Mouse (Mus musculus) testis, postnatal 10 days (tissue): ENCODE results near the gene Ehmt1.

Source experiments
- DNase-seq: peaks from one replicate; pipeline ENCODE4 v3.0.0; 2021; ENCODE audit warnings: low spot score

Ehmt1 gene

DNA sequence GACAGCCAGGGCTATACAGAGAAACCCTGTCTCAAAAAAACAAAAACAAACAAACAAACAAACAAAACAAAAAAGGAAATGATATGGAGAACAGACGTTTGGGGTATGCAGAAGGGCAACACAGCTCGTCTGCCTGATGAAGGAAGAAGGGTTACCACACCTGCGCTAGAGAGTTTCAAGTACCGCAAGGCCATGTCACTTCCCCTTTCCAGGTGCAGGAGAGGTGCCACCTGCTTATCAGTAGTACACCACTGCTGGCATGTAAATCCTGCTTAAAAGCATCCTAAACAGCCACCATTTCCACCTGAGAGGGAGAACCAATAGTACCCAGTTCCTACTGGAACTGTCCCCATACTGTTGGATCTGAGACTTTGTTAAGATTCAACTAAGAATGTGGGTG lies 113.8 kb downstream of the Ehmt1 start:
- no peak for DNase-seq

DNA sequence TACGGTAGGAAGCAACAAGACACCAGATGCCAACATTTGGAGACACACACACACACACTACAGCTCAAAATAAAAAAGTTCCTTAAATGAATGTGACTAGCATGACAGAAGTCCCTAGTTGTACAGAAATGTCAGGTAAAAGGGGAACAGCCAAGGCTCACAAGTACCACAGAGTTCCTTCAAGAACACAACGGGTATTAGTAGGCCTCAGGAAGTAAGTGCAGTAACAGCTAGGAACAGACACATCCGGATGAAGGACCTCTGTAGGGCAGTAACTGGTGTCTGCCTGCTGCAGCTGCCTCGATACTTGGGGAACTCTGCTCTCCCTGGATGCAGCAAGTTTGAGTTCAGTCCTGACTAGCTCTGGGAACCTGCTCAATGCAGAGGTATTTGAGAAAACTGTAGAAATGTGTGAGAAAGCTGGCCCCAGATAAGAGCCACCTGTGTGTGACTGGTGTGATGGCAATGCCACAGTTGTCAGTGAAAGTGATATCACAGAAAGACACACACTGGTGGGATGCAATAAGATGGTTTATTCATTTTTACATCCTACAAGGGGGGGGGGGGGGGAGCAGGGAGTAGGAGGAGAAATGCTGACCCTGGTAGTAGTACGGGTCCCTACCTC lies 122.5 kb downstream of the Ehmt1 start:
- DNase-seq, result no peak

DNA sequence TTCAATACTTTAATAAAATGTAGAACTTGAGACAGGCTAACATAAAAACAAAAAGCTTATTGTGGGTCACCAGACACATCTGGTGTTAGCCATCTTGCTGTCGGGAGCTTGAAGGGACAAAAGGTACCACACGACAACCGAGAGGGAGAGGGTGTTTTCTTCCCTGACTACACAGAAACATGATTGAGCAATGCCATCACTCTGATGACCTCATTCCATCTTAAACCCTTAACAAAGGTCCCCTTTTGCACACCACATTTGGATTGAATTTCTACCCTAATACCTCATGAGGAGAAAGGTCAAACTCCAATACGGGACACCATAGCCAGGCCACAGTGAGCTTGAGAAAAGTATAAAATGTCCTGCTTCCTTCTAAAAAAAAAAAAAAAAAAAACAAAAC lies 132.2 kb downstream of the Ehmt1 start:
- DNase-seq, result no peak

DNA sequence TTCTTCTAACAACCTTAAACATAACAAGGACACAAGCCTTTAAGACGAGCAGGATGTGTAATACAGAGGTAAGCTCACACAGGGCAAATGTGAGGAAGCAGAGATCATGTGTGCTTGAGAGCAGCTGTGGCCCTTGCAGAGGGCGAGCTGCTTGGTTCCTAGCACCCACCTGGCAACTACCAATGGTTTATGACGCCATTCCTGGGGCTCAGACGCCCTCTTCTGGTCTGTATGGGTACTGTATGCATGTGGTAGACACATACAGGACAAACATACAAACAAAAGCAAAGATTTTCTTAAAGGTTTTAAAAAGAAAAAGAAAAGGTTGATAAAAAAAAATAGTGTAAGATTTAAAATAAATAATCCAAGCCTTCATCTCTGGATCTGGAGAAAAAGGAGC lies 138.2 kb downstream of the Ehmt1 start:
- no peak for DNase-seq

DNA sequence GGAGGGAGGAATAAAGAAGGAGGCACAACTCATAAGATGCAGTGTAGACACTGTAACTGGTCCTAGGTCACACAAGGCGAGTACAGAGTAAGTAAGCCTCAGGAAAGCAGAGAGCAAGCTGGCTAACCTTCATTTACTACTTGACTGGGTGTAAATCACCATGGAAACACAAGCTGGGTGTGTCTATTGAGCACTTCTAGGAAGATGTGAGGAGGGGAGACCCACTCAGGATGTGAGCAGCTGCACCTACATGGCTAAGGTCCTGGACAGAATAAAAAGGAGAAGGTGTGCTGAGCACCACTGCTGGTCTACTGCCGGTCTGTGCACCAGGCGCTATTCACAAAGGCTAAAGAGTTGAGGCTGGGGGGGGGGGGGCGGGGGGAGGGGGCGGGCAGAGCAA lies 142.6 kb downstream of the Ehmt1 start:
- DNase-seq, result no peak

DNA sequence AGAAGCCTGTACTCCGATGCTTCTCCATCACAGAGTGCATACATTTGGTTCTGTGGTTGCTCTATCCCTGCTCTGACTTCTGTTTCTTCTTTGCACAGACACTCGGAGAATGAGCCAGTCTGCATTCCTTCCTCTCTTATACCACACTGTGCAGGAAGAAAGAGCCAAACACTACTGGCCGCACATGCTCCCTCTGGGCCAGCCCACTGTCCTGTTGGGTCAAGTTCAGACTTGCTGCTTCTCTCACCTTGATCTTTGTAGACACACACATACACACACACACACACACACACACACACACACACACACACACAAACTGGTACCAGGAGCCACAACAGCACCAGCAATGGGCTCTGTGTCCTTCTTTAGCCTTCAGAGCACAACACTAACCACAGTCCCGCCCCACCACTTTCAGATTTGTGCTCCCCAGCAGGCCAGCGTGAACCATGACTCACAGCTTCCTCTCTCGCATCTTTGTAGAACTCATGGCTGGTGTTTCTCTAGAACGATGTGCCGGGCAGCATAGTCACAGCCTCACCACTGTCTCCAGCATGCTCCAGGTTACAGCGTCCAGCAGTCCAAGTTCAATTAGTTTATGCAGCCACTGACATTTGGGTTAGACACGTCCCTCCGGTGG lies 143.3 kb downstream of the Ehmt1 start:
- DNase-seq, result no peak

DNA sequence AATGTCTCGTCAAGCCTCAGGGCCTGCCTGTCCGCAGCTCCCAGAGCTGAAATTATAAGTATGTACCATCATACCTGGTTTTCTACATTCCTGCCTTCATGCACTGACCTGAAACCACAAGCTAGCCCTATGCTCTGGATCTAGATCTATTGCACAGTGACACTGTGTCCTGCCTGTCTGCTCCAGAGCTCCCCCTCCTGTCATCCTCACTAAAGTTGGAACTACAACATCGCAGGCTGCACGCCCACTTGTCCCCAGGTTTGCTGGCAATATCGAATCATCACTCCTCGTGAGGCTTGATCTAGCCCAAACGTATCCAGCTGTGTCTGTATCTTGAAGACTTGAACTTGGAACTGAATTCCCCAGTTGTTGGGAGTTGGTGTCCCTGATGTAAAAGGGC lies 144.6 kb downstream of the Ehmt1 start:
- DNase-seq, result no peak

DNA sequence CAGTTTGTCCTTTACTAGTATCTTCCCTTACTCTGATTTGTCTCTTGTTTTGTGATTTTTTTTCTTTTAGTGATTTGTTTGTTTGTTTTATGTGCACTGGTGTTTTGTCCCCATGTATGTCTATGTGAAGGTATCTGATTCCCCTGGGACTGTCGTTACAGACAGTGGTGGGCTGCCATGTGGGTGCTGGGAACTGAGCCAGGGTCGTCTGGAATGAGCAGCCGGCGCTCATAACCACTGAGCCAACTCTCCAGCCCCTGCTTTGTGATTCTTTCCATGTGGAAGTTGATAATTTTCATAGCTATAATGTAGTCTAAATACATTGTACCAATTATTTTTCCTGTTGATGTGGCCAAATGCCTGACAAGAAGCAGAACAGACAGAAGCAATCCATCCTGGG lies 148.6 kb downstream of the Ehmt1 start:
- no peak for DNase-seq

DNA sequence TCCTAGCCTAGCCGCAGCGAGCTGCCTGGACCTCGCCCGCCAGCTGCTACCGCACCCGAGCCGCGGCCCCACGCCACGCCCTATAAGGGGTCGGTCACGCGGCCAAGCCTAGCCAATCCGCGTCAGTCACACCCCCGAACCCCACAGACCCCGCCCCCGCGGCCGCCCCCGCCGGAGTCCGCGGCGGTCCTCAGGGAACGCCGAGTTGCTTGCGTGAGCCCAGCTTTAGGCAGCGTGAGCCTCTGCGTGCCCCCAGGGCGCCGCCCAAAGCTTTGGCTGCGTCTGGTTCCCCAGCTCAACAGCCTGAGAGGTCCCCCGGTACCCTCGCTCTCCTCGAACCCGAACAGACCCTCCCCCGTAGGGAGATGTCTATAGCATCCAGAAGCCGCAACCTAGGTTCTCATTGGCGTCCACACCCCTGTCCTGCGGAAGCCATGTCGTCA lies 156.3 kb downstream of the Ehmt1 start, which contains the start of gene Cacna1b:
Gene Cacna1b, minus strand, starts transcription at position 38 of the 443 bp plus-strand sequence.
- peak; percentile 79 for DNase-seq

DNA sequence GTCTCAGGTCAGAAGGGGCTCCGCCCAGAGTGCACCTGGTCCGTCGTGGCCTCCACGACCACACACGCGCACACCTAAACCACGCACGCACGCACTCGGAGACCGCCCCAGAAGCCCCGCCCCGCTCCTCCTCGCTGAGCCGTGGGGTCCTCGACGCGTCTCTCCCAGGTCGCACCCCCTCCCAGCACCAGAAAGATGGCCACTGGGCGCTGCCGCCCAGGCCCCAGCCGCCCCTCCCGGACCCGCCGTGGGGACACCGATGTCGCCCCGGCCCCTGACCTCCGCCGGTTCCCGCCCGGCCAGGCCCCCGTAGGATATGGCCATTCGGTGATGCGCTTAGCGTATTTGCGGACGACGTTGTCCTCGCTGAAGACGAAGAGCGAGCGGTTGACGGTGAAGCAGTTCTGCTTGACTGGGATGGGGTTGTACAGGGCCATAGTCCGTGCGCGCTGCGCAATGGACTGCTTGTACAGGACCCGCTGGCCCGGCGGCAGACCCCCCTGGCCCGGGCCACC lies 156.9 kb downstream of the Ehmt1 start:
- peak; percentile 52 for DNase-seq

DNA sequence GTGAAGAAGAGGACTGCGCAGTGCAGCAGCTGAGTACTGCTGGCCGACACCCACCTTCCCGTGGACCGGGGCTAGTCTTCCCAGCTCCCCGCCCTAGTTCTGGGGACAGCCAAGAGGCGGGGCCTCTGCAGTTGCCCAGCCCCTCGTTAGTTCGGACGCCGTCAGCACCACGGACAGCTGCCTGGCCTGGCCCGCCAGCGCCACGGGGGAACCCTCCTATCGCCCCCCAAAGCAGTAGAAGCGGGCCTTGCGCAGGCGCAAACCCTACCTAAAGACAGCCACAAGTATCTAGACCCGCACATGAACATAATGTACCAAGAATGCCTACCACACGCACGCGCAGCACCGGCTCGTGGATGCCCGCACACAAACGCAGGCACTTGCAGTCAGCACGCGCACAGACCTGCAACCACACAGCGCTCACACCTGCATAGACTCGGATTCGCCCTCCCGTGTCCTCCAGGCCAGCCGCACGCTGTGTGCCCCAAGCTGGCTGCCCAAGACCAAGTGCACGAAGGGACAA lies 157.4 kb downstream of the Ehmt1 start:
- DNase-seq, result peak; percentile 83

DNA sequence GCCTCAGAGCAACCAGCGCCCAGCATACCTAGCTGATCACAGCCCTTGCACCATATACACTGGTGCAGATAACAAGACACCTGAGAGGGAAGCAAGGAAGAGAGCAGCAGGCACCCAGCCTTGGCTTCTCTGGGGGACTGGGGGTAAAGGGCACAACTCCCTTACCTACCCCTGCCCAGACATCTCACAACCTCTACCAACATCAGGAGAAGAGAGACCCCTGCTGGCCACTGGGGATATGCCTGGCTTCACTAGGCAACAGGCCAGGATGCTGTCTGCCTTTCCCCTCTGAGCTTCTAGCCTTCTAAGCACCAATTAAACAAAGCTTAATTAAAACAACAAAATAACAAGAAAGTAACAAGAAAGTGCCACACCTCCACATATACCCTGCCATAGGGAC lies 164.1 kb downstream of the Ehmt1 start:
- DNase-seq, result peak; percentile 79

DNA sequence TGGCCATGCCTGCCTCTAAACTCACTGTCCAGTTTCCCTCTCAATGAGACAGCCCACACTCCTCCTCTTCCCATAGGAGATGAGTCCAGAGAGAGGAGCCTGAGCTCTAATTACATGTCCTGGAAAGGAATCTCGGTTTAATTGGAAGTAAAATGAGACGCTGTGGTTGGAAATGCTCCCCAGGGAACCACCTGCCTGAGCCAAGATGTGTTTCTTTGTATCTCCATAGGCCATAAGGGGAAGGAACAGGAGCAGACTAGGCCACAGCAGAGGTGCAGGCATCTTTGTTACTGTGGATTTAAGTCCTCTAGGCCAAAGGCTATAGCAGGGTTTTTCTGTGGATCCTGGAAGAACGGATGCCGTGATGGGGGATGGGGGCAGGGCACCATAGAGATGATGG lies 166.8 kb downstream of the Ehmt1 start:
- DNase-seq, result no peak

DNA sequence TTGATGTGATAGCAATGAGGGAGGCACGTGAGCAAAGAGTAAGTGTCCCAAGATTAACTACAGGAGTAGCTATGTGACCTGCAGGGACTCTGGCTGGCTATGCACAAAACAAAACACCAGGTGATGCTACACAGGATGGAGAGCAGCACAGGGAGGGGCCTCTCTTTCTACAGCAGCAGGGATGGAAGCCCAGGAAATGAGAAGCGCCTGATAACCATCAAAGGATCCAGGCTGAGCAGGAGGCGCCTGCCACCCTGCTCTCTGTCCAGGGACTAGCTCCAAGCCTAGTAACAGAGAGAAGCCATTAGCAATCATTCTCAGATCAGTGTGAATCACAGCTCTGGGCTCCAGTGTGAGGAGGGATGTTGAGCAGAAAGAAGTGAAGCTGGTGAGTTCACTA lies 169.4 kb downstream of the Ehmt1 start:
- no peak for DNase-seq

DNA sequence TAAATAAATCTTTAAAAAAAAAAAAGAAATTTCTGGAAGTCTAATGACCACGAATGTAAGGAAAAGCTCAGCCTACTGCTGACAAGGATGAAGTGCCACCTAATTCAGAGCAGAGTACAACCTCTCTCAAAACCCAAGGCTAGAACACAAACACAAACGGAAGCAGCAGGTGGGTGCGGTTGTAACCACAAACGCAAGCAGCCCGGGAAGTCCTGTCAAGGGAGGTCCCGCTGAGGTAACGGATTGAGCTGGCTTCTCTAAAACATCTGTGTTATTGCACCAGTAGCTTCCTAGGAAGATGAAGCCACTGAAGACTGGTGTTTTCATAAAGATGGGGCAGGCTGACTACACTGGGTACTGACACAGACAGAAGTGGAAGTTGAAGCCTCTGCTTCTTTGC lies 171.5 kb downstream of the Ehmt1 start:
- no peak for DNase-seq
